In genomic region chr2:29193819-29194546, GRCm38 (mm10) we compare ENCODE assay signal across 9 mouse cellular contexts. TPM values are rescaled to one million over a fixed set of nuclear protein-coding genes. Genes with fewer than 3 reads are reported as not detected.
DNase-seq lines count a peak whose midpoint lies in the region; ATAC-seq and TF ChIP-seq lines count a peak whose summit lies in the region.
"Had no signal": no experiment of that assay in that cellular context is flagged by ENCODE, and none has a peak within 500 bp of the region (broad histone marks: within the 10 kb centered on the region; RNA-seq: fewer than 3 reads in every experiment).

No protein-coding gene starts in this region.

- peaks cover 34% of the 10 kb centered on the region for H3K4me1 ChIP-seq in heart, embryonic 10.5 days
- H3K4me1 ChIP-seq in forebrain, embryonic 15.5 days: peaks cover 20% of the 10 kb centered on the region
- peaks cover 6% of the 10 kb centered on the region for H3K4me1 ChIP-seq in liver, postnatal 0 days (ENCODE audit: insufficient read depth)

- ATAC-seq in forebrain, embryonic 15.5 days (replicated peaks): no peak
- ATAC-seq in liver, postnatal 0 days: no peak
- no peak for ATAC-seq in megakaryocyte-erythroid progenitor cell, adult 5-6 weeks (replicated peaks; ENCODE audit: low FRiP score, low TSS enrichment, poor library complexity, severe bottlenecking)

- no peak overlapping the region; the same call in 1 of the 2 replicates for H3K27ac ChIP-seq in heart, embryonic 10.5 days
- no peak overlapping the region for H3K27ac ChIP-seq in forebrain, embryonic 15.5 days (replicated peaks)
- 0 out of 2 replicates have a peak overlapping the region, but pooled peaks have one; percentile 29 for H3K27ac ChIP-seq in liver, postnatal 0 days (ENCODE audit: low read depth)
- H3K27ac ChIP-seq: macrophage had no signal

- peak overlapping the region; percentile 36; the same call in 1 of the 2 replicates for H3K9ac ChIP-seq in forebrain, embryonic 15.5 days (replicated peaks)
- H3K9ac ChIP-seq in liver, postnatal 0 days (replicated peaks): no peak overlapping the region

- H3K9me3 ChIP-seq in heart, embryonic 10.5 days: no peaks in the 10 kb centered on the region
- no peaks in the 10 kb centered on the region for H3K9me3 ChIP-seq in forebrain, embryonic 15.5 days
- no peaks in the 10 kb centered on the region for H3K9me3 ChIP-seq in liver, postnatal 0 days (ENCODE audit: low read length)

- peak overlapping the region; percentile 75 for H3K4me3 ChIP-seq in heart, embryonic 10.5 days
- peak overlapping the region; percentile 48 for H3K4me3 ChIP-seq in forebrain, embryonic 15.5 days
- H3K4me3 ChIP-seq in liver, postnatal 0 days (ENCODE audit: low read depth, low read length): peak overlapping the region; percentile 45

- no peaks in the 10 kb centered on the region for H3K36me3 ChIP-seq in heart, embryonic 10.5 days
- H3K36me3 ChIP-seq in forebrain, embryonic 15.5 days: no peaks in the 10 kb centered on the region
- H3K36me3 ChIP-seq in liver, postnatal 0 days (replicated peaks; ENCODE audit: insufficient read depth, low read length): no peaks in the 10 kb centered on the region

- 18% methylated on average over 16 of the region's 16 CpGs for WGBS in heart, embryonic 10.5 days
- WGBS in forebrain, embryonic 15.5 days: 13% methylated on average over 16 of the region's 16 CpGs
- 23% methylated on average over 16 of the region's 16 CpGs for WGBS in liver, postnatal 0 days (ENCODE audit: insufficient replicate concordance)

- no peak for TF ChIP-seq EP300 in liver, postnatal 0 days (IDR thresholded peaks at IDR 0.05; ENCODE audit: low read depth)

- DNase-seq in heart, embryonic 10.5 days (ENCODE audit: low spot score): peak; percentile 75
- DNase-seq in heart, adult 8-10 months (ENCODE audit: low spot score): no peak
- DNase-seq in MEL-GATA-1-ER (ENCODE audit: extremely low read depth, low read depth): peak; percentile 4
- DNase-seq in liver, postnatal 0 days: peak; percentile 20
- DNase-seq in urinary bladder, postnatal 25 days (ENCODE audit: low spot score): no peak
- no peak for DNase-seq in B cell, adult 2 months

- TF ChIP-seq CTCF in liver, postnatal 0 days (IDR thresholded peaks at IDR 0.05; ENCODE audit: low read depth): no peak

- peaks cover 44% of the 10 kb centered on the region for H3K27me3 ChIP-seq in heart, embryonic 10.5 days (ENCODE audit: insufficient read depth, poor library complexity, severe bottlenecking)
- H3K27me3 ChIP-seq in forebrain, embryonic 15.5 days: peaks cover 16% of the 10 kb centered on the region; the same call in 1 of the 2 replicates
- H3K27me3 ChIP-seq in liver, postnatal 0 days (ENCODE audit: insufficient read depth, low read length): peaks cover 22% of the 10 kb centered on the region

- peak overlapping the region; percentile 93 for H3K4me2 ChIP-seq in forebrain, embryonic 15.5 days (replicated peaks)
- peak overlapping the region; percentile 90 for H3K4me2 ChIP-seq in liver, postnatal 0 days (ENCODE audit: low read depth, low read length)

RNA-seq across cellular contexts. Expression of gene Ntng2, which starts 58.8 kb away (rescaled TPM):
- 0.20 and 0.87 TPM in 2 replicates for polyA plus RNA-seq in heart, embryonic 10.5 days (2016; fragmentation: Nextera tagmentation; extraction: Ambion mirVana)
- 10 to 100 TPM in 3 of 4 experiments, 1 to 10 TPM in 1; 8.3 to 16.7 (median 13.7) TPM for total RNA-seq in heart, adult 8-10 months (2022)
- 11.7 and 13.5 TPM in 2 replicates for polyA plus RNA-seq in forebrain, embryonic 15.5 days (2015; fragmentation: Nextera tagmentation; extraction: Ambion mirVana)
- polyA plus RNA-seq in liver, postnatal 0 days (2015; fragmentation: Nextera tagmentation; extraction: Ambion mirVana): 0.27 and 0.38 TPM in 2 replicates
- total RNA-seq in megakaryocyte-erythroid progenitor cell, adult 5-6 weeks (2014; fragmentation: Nextera tagmentation): 2.3 and 2.8 TPM in 2 replicates
- total RNA-seq in megakaryocyte-erythroid progenitor cell, adult 5-6 weeks (2017): not detected in 2 replicates

Comparison
In these comparisons a context has a peak if more than half of its experiments do, and no peak if none do; other contexts are left out.
1. DNase-seq: peak in heart, embryonic 10.5 days (single experiment), MEL-GATA-1-ER (single experiment) and liver, postnatal 0 days (single experiment); none in heart, adult 8-10 months (single experiment), urinary bladder, postnatal 25 days (single experiment) and B cell, adult 2 months (0 of 2).
2. Peak in every context shown above with its lines, with median percentiles within 50 percentile points of each other: H3K4me3 ChIP-seq.